Comparison of ENCODE assay signal across 9 mouse cellular contexts in the genomic region with DNA sequence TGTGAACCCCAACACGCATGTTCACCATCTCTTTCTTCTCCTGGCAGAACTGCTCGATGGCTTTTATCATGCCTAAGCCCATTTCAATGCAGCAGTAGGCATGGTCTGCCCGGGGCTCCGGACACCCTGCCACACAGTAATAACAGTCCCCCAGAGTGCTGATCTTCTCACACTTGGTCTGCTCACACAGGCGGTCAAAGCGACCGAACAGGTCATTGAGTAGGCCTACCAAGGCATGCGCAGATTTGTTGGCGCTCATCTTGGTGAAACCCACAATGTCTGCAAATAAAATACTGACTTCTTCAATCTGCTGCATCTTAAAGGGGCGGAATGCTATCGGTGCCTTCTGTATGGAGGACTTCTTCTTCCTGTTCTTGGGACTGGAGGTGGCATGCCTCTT. TPM values are rescaled to one million over a fixed set of nuclear protein-coding genes. Genes with fewer than 3 reads are reported as not detected.
A peak's percentile ranks its signal among the peaks of the same experiment; 100 is the strongest.
DNase-seq lines count a peak whose midpoint lies in the region; ATAC-seq and TF ChIP-seq lines count a peak whose summit lies in the region.
"Had no signal": no experiment of that assay in that cellular context is flagged by ENCODE, and none has a peak within 500 bp of the region (broad histone marks: within the 10 kb centered on the region; RNA-seq: fewer than 3 reads in every experiment).

No protein-coding gene starts in this region.

- no peak for TF ChIP-seq POLR2A in cortical plate, adult 2 months (IDR thresholded peaks at IDR 0.05; ENCODE audit: extremely low read depth, insufficient read depth, low read length)

- peaks cover 14% of the 10 kb centered on the region for H3K27me3 ChIP-seq in hindbrain, embryonic 13.5 days
- H3K27me3 ChIP-seq in hindbrain, embryonic 11.5 days (ENCODE audit: control insufficient read depth, insufficient read depth, low read length): peaks cover 6% of the 10 kb centered on the region; the same call in 1 of the 2 replicates
- no peaks in the 10 kb centered on the region for H3K27me3 ChIP-seq in hindbrain, embryonic 16.5 days (replicated peaks; ENCODE audit: control insufficient read depth, insufficient read depth, low read length)
- peaks cover 21% of the 10 kb centered on the region for H3K27me3 ChIP-seq in neural tube, embryonic 12.5 days (replicated peaks)
- H3K27me3 ChIP-seq: Patski had no signal

- DNase-seq in hindbrain, embryonic 11.5 days (ENCODE audit: low spot score): no peak
- DNase-seq in right cerebral cortex, postnatal 10 days (ENCODE audit: low spot score in 2 of 2): no peak
- DNase-seq in cerebellum, postnatal 14 days: no peak
- DNase-seq: kidney, adult 9 months had no signal

- no peaks in the 10 kb centered on the region for H3K9me3 ChIP-seq in hindbrain, embryonic 13.5 days
- no peaks in the 10 kb centered on the region for H3K9me3 ChIP-seq in hindbrain, embryonic 11.5 days (ENCODE audit: control insufficient read depth, low read length)
- H3K9me3 ChIP-seq in hindbrain, embryonic 16.5 days (ENCODE audit: control insufficient read depth, low read length): no peaks in the 10 kb centered on the region
- H3K9me3 ChIP-seq in neural tube, embryonic 12.5 days: no peaks in the 10 kb centered on the region

- peak overlapping the region; percentile 91 for H3K4me2 ChIP-seq in hindbrain, embryonic 13.5 days
- no peak overlapping the region for H3K4me2 ChIP-seq in hindbrain, embryonic 11.5 days (replicated peaks; ENCODE audit: low read depth, low read length)
- peak overlapping the region; percentile 97 for H3K4me2 ChIP-seq in hindbrain, embryonic 16.5 days (ENCODE audit: low read length)
- peak overlapping the region; percentile 97 for H3K4me2 ChIP-seq in neural tube, embryonic 12.5 days (replicated peaks)

- no peaks in the 10 kb centered on the region for H3K36me3 ChIP-seq in hindbrain, embryonic 13.5 days
- no peaks in the 10 kb centered on the region for H3K36me3 ChIP-seq in hindbrain, embryonic 11.5 days (ENCODE audit: control insufficient read depth, insufficient read depth, low read length)
- H3K36me3 ChIP-seq in hindbrain, embryonic 16.5 days (ENCODE audit: control insufficient read depth, insufficient read depth, low read length): no peaks in the 10 kb centered on the region
- no peaks in the 10 kb centered on the region for H3K36me3 ChIP-seq in neural tube, embryonic 12.5 days

- no peak overlapping the region; the same call in 1 of the 2 replicates for H3K9ac ChIP-seq in hindbrain, embryonic 13.5 days
- H3K9ac ChIP-seq in hindbrain, embryonic 11.5 days (ENCODE audit: low read depth, low read length): no peak overlapping the region
- H3K9ac ChIP-seq in hindbrain, embryonic 16.5 days (ENCODE audit: low read depth, low read length): no peak overlapping the region
- no peak overlapping the region for H3K9ac ChIP-seq in neural tube, embryonic 12.5 days

- WGBS in hindbrain, embryonic 13.5 days: 92% methylated on average over 11 of the region's 11 CpGs
- WGBS in hindbrain, embryonic 11.5 days: 90% methylated on average over 11 of the region's 11 CpGs
- WGBS in hindbrain, embryonic 16.5 days: 92% methylated on average over 11 of the region's 11 CpGs
- 93% methylated on average over 11 of the region's 11 CpGs for WGBS in neural tube, embryonic 12.5 days

- no peak for ATAC-seq in hindbrain, embryonic 13.5 days (ENCODE audit: low FRiP score)
- no peak for ATAC-seq in hindbrain, embryonic 11.5 days (ENCODE audit: low FRiP score)
- ATAC-seq in hindbrain, embryonic 16.5 days: no peak
- ATAC-seq in neural tube, embryonic 12.5 days (ENCODE audit: low FRiP score, low read depth): no peak
- ATAC-seq: Patski had no signal

- no peak overlapping the region for H3K27ac ChIP-seq in hindbrain, embryonic 13.5 days
- H3K27ac ChIP-seq in hindbrain, embryonic 11.5 days (ENCODE audit: low read depth, low read length): no peak overlapping the region
- no peak overlapping the region for H3K27ac ChIP-seq in cortical plate, adult 2 months (ENCODE audit: insufficient read depth, low read length)
- H3K27ac ChIP-seq in hindbrain, embryonic 16.5 days (ENCODE audit: low read depth, low read length): no peak overlapping the region
- no peak overlapping the region for H3K27ac ChIP-seq in neural tube, embryonic 12.5 days

- TF ChIP-seq CTCF in cortical plate, adult 2 months (IDR thresholded peaks at IDR 0.05; ENCODE audit: extremely low read depth, insufficient read depth, low read length): no peak

- peak overlapping the region; percentile 77 for H3K4me3 ChIP-seq in hindbrain, embryonic 13.5 days
- H3K4me3 ChIP-seq in hindbrain, embryonic 11.5 days (ENCODE audit: low read depth, low read length): no peak overlapping the region
- H3K4me3 ChIP-seq in cortical plate, adult 2 months (ENCODE audit: insufficient read depth, low read length): peak overlapping the region; percentile 77
- peak overlapping the region; percentile 56 for H3K4me3 ChIP-seq in hindbrain, embryonic 16.5 days (ENCODE audit: low read length)
- H3K4me3 ChIP-seq in neural tube, embryonic 12.5 days: no peak overlapping the region

- peaks cover 69% of the 10 kb centered on the region for H3K4me1 ChIP-seq in hindbrain, embryonic 13.5 days (replicated peaks)
- no peaks in the 10 kb centered on the region for H3K4me1 ChIP-seq in hindbrain, embryonic 11.5 days (replicated peaks; ENCODE audit: control insufficient read depth, insufficient read depth, low read length)
- peaks cover 7% of the 10 kb centered on the region for H3K4me1 ChIP-seq in cortical plate, adult 2 months (ENCODE audit: control insufficient read depth, insufficient read depth, low read length)
- H3K4me1 ChIP-seq in hindbrain, embryonic 16.5 days (ENCODE audit: control insufficient read depth, insufficient read depth, low read depth, low read length): peaks cover 58% of the 10 kb centered on the region
- H3K4me1 ChIP-seq in neural tube, embryonic 12.5 days: peaks cover 20% of the 10 kb centered on the region

RNA-seq across cellular contexts. Expression of gene Adcy9, which starts 2.2 kb away (rescaled TPM):
- polyA plus RNA-seq in hindbrain, embryonic 13.5 days (2015; fragmentation: Nextera tagmentation; extraction: Ambion mirVana): 2.6 and 2.8 TPM in 2 replicates
- 1.3 and 1.7 TPM in 2 replicates for polyA plus RNA-seq in hindbrain, embryonic 11.5 days (2014; fragmentation: Nextera tagmentation; extraction: Ambion mirVana)
- 29.7 and 33.1 TPM in 2 replicates for polyA plus RNA-seq in cortical plate, adult 2 months (2012; rRNA removed)
- 4.0 and 5.0 TPM in 2 replicates for polyA plus RNA-seq in hindbrain, embryonic 16.5 days (2015; fragmentation: Nextera tagmentation; extraction: Ambion mirVana)
- polyA plus RNA-seq in neural tube, embryonic 12.5 days (2016; fragmentation: Nextera tagmentation; extraction: Ambion mirVana): 3.0 and 3.1 TPM in 2 replicates

Comparison
In these comparisons a context has a peak if more than half of its experiments do, and no peak if none do; other contexts are left out.
1. H3K4me3 ChIP-seq: peak in hindbrain, embryonic 13.5 days (single experiment), cortical plate, adult 2 months (single experiment) and hindbrain, embryonic 16.5 days (single experiment); none in hindbrain, embryonic 11.5 days (single experiment) and neural tube, embryonic 12.5 days (single experiment).